Mouse (Mus musculus) limb, embryonic 14.5 days (tissue): Measurements from ENCODE around the gene Timm10. TPM values are rescaled to one million over a fixed set of nuclear protein-coding genes. Genes with fewer than 3 reads are reported as not detected.

Source experiments
- ATAC-seq: fragments of 200-750 bp; cut with Nextera tagmentation; 2 replicates; pipeline ENCODE4 v1.8.0; 2017; ENCODE audit warnings: low read depth, moderate number of reproducible peaks, moderate TSS enrichment; ENCODE audit not compliant: low FRiP score
- DNase-seq: peaks from one replicate; pipeline ENCODE4 v3.0.0-alpha.2; 2015; ENCODE audit warnings: low spot score
- H3K27ac ChIP-seq: fragments of 300-500 bp; sonication (generic); replicated peaks from 2 replicates; pipeline ENCODE4 v1.5.1; 2014; ENCODE audit warnings: low read depth, mild to moderate bottlenecking, low read length, moderate library complexity, mixed read lengths
- H3K27me3 ChIP-seq: fragments of 300-500 bp; sonication (generic); 2 replicates; pipeline ENCODE4 v1.6.1; 2014; ENCODE audit warnings: low read length, mixed read lengths; ENCODE audit not compliant: control insufficient read depth, insufficient read depth
- H3K36me3 ChIP-seq: fragments of 300-500 bp; sonication (generic); 2 replicates; pipeline ENCODE4 v1.6.1; 2014; ENCODE audit warnings: mild to moderate bottlenecking, low read length, moderate library complexity, mixed read lengths; ENCODE audit not compliant: control insufficient read depth, insufficient read depth
- H3K4me1 ChIP-seq: fragments of 300-500 bp; sonication (generic); 2 replicates; pipeline ENCODE4 v1.6.1; 2014; ENCODE audit warnings: antibody characterized with exemption, low read length, mixed read lengths; ENCODE audit not compliant: control insufficient read depth, insufficient read depth
- H3K4me2 ChIP-seq: fragments of 300-500 bp; sonication (generic); replicated peaks from 2 replicates; pipeline ENCODE4 v1.6.1; 2014; ENCODE audit warnings: low read depth, mild to moderate bottlenecking, low read length, moderate library complexity; ENCODE audit not compliant: severe bottlenecking
- H3K4me3 ChIP-seq: fragments of 300-500 bp; sonication (generic); replicated peaks from 2 replicates; pipeline ENCODE4 v1.5.1; 2014; ENCODE audit warnings: low read length
- H3K9ac ChIP-seq: fragments of 300-500 bp; sonication (generic); 2 replicates; pipeline ENCODE4 v1.6.1; 2014; ENCODE audit warnings: mild to moderate bottlenecking, low read depth, low read length, moderate library complexity; ENCODE audit not compliant: severe bottlenecking
- H3K9me3 ChIP-seq: fragments of 300-500 bp; sonication (generic); 2 replicates; pipeline ENCODE4 v1.6.1; 2016; ENCODE audit warnings: low read length; ENCODE audit not compliant: control insufficient read depth
- POLR2A ChIP-seq: fragments of 200-500 bp; IDR thresholded peaks from 2 replicates; pipeline ENCODE4 v1.8.0; 2012; ENCODE audit warnings: inconsistent platforms, mild to moderate bottlenecking, moderate library complexity, borderline replicate concordance; ENCODE audit not compliant: insufficient read depth, insufficient read length; ENCODE audit errors: extremely low read depth
- WGBS: fragments of 180-500 bp; shearing (Covaris S2); extraction: QIAGEN DNeasy Blood & Tissue Kit; methylation state at CpG from one replicate; pipeline ENCODE4 v1.1.7; 2014; 5-methylcytosine and 5-hydroxymethylcytosine counted together
- polyA plus RNA-seq, 2 experiments: library from polyadenylated mRNA; depleted of rRNA in 1 of 2; stranded (reverse) in 1 of 2; unstranded in 1 of 2; fragments of >200 nt; fragmentation: Nextera tagmentation in 1 of 2; extraction: Ambion mirVana in 1 of 2; gene quantifications; 2 replicates each; pipeline versions ENCODE4 v1.2.1 to v1.2.3; 2012 to 2014

The Timm10 gene
- polyA plus RNA-seq, 2 experiments: 58.4 to 59.7 TPM

GRCm38 (mm10) chr2:84811880-84812279, 14.9 kb upstream of the Timm10 start:
- no peak for TF ChIP-seq POLR2A
- no peak overlapping the region for H3K4me2 ChIP-seq
- H3K27ac ChIP-seq: no peak overlapping the region
- no peaks in the 10 kb centered on the region for H3K36me3 ChIP-seq
- ATAC-seq (no peak), DNase-seq (no peak)
- WGBS: 85% methylated on average over 7 of the region's 7 CpGs
- H3K4me3 ChIP-seq: no peak overlapping the region
- no peaks in the 10 kb centered on the region for H3K9me3 ChIP-seq
- peaks cover 4% of the 10 kb centered on the region; the same call in 1 of the 2 replicates for H3K4me1 ChIP-seq
- H3K9ac ChIP-seq: no peak overlapping the region
- no peaks in the 10 kb centered on the region for H3K27me3 ChIP-seq

GRCm38 (mm10) chr2:84812676-84813075, 14.1 kb upstream of the Timm10 start:
- H3K4me1 ChIP-seq: peaks cover 4% of the 10 kb centered on the region; the same call in 1 of the 2 replicates
- no peak overlapping the region for H3K4me3 ChIP-seq
- no peaks in the 10 kb centered on the region for H3K36me3 ChIP-seq
- no peak overlapping the region for H3K27ac ChIP-seq
- H3K9me3 ChIP-seq: no peaks in the 10 kb centered on the region
- DNase-seq: no peak
- no peaks in the 10 kb centered on the region for H3K27me3 ChIP-seq
- no peak overlapping the region for H3K4me2 ChIP-seq
- no peak for ATAC-seq
- 75% methylated on average over 6 of the region's 6 CpGs for WGBS
- no peak overlapping the region for H3K9ac ChIP-seq
- TF ChIP-seq POLR2A: no peak

GRCm38 (mm10) chr2:84819861-84820260, 6.9 kb upstream of the Timm10 start:
- H3K27ac ChIP-seq: no peak overlapping the region
- no peaks in the 10 kb centered on the region for H3K27me3 ChIP-seq
- no peaks in the 10 kb centered on the region for H3K9me3 ChIP-seq
- no peaks in the 10 kb centered on the region for H3K4me1 ChIP-seq
- ATAC-seq: no peak
- no peak overlapping the region for H3K4me3 ChIP-seq
- H3K9ac ChIP-seq: no peak overlapping the region
- no peaks in the 10 kb centered on the region for H3K36me3 ChIP-seq
- TF ChIP-seq POLR2A: no peak
- no peak for DNase-seq
- 62% methylated on average over 3 of the region's 3 CpGs for WGBS
- no peak overlapping the region for H3K4me2 ChIP-seq

- no peak within 1 kb of the TSS for H3K27ac ChIP-seq
- no peak for ATAC-seq
Observed at GRCm38 (mm10) chr2:84822552-84822951, 4.2 kb upstream of the Timm10 start, which contains the start of gene Smtnl1. TSS of gene Smtnl1 (minus strand) at chr2:84822652.

GRCm38 (mm10) chr2:84823237-84823636, 3.6 kb upstream of the Timm10 start:
- no peak for TF ChIP-seq POLR2A
- DNase-seq (no peak), ATAC-seq (no peak)
- H3K4me1 ChIP-seq: peaks cover 7% of the 10 kb centered on the region; the same call in 1 of the 2 replicates
- no peak overlapping the region for H3K4me3 ChIP-seq
- WGBS: 24% methylated on average over 2 of the region's 2 CpGs
- no peak overlapping the region for H3K27ac ChIP-seq
- H3K36me3 ChIP-seq: no peaks in the 10 kb centered on the region
- H3K9ac ChIP-seq: no peak overlapping the region
- H3K9me3 ChIP-seq: no peaks in the 10 kb centered on the region
- H3K27me3 ChIP-seq: no peaks in the 10 kb centered on the region
- H3K4me2 ChIP-seq: no peak overlapping the region

More at GRCm38 (mm10) chr2:84822552-84822951, 4.2 kb upstream of the Timm10 start, which contains the start of gene Smtnl1:
- no peak for TF ChIP-seq POLR2A
- Histone ChIP-seq H3K4me3 (no peak within 1 kb of the TSS), H3K27me3 (no peaks in the 10 kb centered on the region), H3K4me2 (no peak within 1 kb of the TSS), H3K4me1 (0 out of 2 replicates have a peak, but pooled peaks cover 1% of the 10 kb centered on the region), H3K9ac (no peak within 1 kb of the TSS), H3K9me3 (no peaks in the 10 kb centered on the region), H3K36me3 (no peaks in the 10 kb centered on the region)
- DNase-seq: no peak
- WGBS: 60% methylated on average over 13 of the region's 13 CpGs
